Mouse (Mus musculus) urinary bladder, postnatal 14 days (tissue): Measurements from ENCODE around the gene Bean1.
"Not testable (repeated sequence)": the region's sequence is repeated elsewhere in the genome, so short reads cannot be mapped to it uniquely, and the experiment has no call there.

ENCODE experiments used
- DNase-seq: peaks from one replicate; pipeline ENCODE4 v3.0.0; 2021; ENCODE audit warnings: low spot score

Bean1 gene

GRCm38 (mm10) chr8:104242038-104242644, 71.9 kb downstream of the Bean1 start:
- DNase-seq: no peak

GRCm38 (mm10) chr8:104246621-104247020, 76.4 kb downstream of the Bean1 start:
- no peak for DNase-seq

GRCm38 (mm10) chr8:104247054-104247907, 77.0 kb downstream of the Bean1 start:
- peak; percentile 25 for DNase-seq

- DNase-seq: peak; percentile 19
These were observed 77.7 kb downstream of the Bean1 start for GRCm38 (mm10) chr8:104247908-104248275.

- DNase-seq: peak; percentile 81
These were observed 78.0 kb downstream of the Bean1 start, which contains the start of gene Tk2 for GRCm38 (mm10) chr8:104248276-104248675. Tk2 (minus strand) TSS chr8:104248558.

GRCm38 (mm10) chr8:104249442-104249996, 79.3 kb downstream of the Bean1 start:
- DNase-seq: no peak

GRCm38 (mm10) chr8:104250439-104251367, 80.5 kb downstream of the Bean1 start, which contains the start of gene Cklf:
Cklf (plus strand) TSS chr8:104250861.
- peak; percentile 89 for DNase-seq

GRCm38 (mm10) chr8:104251461-104251860, 81.2 kb downstream of the Bean1 start:
- peak; percentile 24 for DNase-seq

- peak; percentile 25 for DNase-seq
These were observed 82.8 kb downstream of the Bean1 start for GRCm38 (mm10) chr8:104253016-104253415.

- not testable (repeated sequence) for DNase-seq
These were observed 91.6 kb downstream of the Bean1 start for GRCm38 (mm10) chr8:104261802-104262201.

- DNase-seq: not testable (repeated sequence)
These were observed 94.2 kb downstream of the Bean1 start for GRCm38 (mm10) chr8:104264271-104264935.

GRCm38 (mm10) chr8:104268368-104268767, 98.1 kb downstream of the Bean1 start:
- DNase-seq: no peak
